Mouse (Mus musculus): ENCODE data around the gene Zfp59.

DNA sequence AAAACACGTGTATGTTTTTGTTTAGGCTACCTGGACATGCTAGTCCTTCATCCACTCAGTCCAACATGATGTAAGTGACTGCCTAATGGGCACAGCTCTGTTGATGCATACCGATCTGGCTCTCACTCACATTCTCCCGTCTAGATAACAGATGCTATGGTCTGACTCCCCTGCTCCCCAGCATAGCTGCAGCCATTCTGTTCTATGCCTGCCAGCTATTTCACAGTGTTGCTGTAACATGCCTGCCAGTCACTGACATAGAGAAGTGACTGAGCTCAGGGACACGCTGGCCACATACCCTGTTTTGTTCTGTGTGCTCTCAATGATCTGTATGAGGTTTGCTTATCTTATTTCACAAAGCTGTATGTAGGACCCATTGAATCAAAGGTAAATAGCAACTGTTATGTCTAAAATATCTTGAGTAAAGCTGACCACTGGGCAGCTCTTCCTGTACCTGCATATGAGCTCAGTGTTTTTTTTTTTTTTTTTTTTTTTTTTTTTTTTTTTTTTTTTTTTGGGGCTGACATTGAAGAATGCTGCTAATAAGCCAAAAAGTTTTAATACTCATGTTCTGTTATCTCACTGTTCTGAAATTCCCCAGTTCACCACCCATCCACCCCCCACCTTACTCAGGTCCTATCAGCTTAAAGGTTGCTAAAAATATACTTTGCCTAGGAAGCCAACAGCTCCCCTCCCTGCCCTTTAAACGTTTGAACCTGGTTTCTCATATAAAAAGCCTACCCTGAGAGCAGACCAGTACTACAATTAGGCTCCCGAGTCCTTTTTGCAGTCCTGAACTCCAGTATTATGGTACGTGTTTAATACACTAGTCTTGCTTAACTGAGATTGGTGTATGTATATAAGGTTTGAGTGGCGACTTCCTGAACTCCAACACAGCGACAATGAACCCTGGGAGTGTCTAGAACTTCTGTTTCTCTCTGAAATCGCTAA is 21.2 kb downstream of the Zfp59 start:
- TF ChIP-seq USF2 (conservative IDR thresholded peaks at IDR 0.05; ENCODE audit: low read depth, low read length) (no peak), ZC3H11A (IDR thresholded peaks at IDR 0.05; ENCODE audit: low read depth, low read length) (no peak), MAX (IDR thresholded peaks at IDR 0.05; ENCODE audit: low read length) (no peak), ZKSCAN1 (IDR thresholded peaks at IDR 0.05; ENCODE audit: borderline replicate concordance, low read depth, low read length) (no peak), PAX5 (IDR thresholded peaks at IDR 0.05; ENCODE audit: low read length) (no peak), CTCF (conservative IDR thresholded peaks at IDR 0.05 in 1 of 2, IDR thresholded peaks at IDR 0.05 in 1 of 2; ENCODE audit: low read depth in 2 of 2, low read length in 2 of 2) (no peak), ZNF384 (IDR thresholded peaks at IDR 0.05; ENCODE audit: low read depth, low read length) (peak; percentile 94), POLR2A (IDR thresholded peaks at IDR 0.05; ENCODE audit: low read depth, low read length) (no peak), POLR2AphosphoS2 (IDR thresholded peaks at IDR 0.05; ENCODE audit: low read depth, low read length) (no peak), E2F4 (IDR thresholded peaks at IDR 0.05; ENCODE audit: insufficient replicate concordance, low read depth, low read length) (no peak), SMC3 (IDR thresholded peaks at IDR 0.05; ENCODE audit: low read depth, low read length) (no peak), MYC (IDR thresholded peaks at IDR 0.05; ENCODE audit: low read depth, low read length) (no peak)
